Mouse (Mus musculus): ENCODE measurements around the gene Magi1.

DNA sequence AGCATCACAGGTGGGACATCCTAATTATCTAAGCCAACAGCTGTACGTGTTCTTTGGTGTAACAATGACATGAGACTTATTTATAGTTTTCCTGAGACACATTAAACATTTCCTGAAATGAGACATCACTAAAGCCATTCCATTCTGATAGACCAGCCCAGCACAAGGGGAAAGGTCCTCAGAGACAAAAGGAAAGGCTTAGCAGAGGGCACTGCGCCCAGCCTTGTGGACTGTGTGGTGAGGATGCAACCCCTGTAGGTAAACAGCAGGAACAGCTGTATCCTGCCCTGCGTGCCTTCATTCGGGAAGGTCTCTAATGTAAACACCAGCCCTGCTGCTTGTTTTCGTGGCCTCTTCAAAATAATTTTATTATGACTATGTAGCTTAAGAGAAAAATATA, 94.3 kb downstream of the Magi1 start:
- TF ChIP-seq CTCF (IDR thresholded peaks at IDR 0.05; ENCODE audit: borderline replicate concordance, insufficient read depth, low read depth, low read length): no peak
- TF ChIP-seq POLR2A (IDR thresholded peaks at IDR 0.05; ENCODE audit: borderline replicate concordance, insufficient read depth, low read length): no peak

All from cerebellum, adult 2 months (tissue).